In genomic region chr5:76176841-76177240, GRCm38 (mm10) we compare ENCODE assay signal across 23 mouse cellular contexts. TPM values are rescaled to one million over a fixed set of nuclear protein-coding genes. Genes with fewer than 3 reads are reported as not detected.
DNase-seq lines count a peak whose midpoint lies in the region; ATAC-seq and TF ChIP-seq lines count a peak whose summit lies in the region.
"Had no signal": no experiment of that assay in that cellular context is flagged by ENCODE, and none has a peak within 500 bp of the region (broad histone marks: within the 10 kb centered on the region; RNA-seq: fewer than 3 reads in every experiment).

No protein-coding gene starts in this region.

- H3K36me3 ChIP-seq in forebrain, embryonic 10.5 days (replicated peaks): no peaks in the 10 kb centered on the region
- no peaks in the 10 kb centered on the region for H3K36me3 ChIP-seq in forebrain, embryonic 13.5 days (ENCODE audit: poor library complexity, severe bottlenecking)
- no peaks in the 10 kb centered on the region for H3K36me3 ChIP-seq in heart, embryonic 15.5 days
- H3K36me3 ChIP-seq in lung, embryonic 14.5 days (ENCODE audit: insufficient read depth): no peaks in the 10 kb centered on the region
- no peaks in the 10 kb centered on the region for H3K36me3 ChIP-seq in embryonic facial prominence, embryonic 12.5 days
- H3K36me3 ChIP-seq: midbrain, embryonic 12.5 days; stomach, embryonic 15.5 days had no signal

- no peaks in the 10 kb centered on the region for H3K27me3 ChIP-seq in forebrain, embryonic 10.5 days (ENCODE audit: poor library complexity, severe bottlenecking)
- H3K27me3 ChIP-seq in forebrain, embryonic 13.5 days: no peaks in the 10 kb centered on the region
- H3K27me3 ChIP-seq in heart, embryonic 15.5 days: no peaks in the 10 kb centered on the region
- no peaks in the 10 kb centered on the region for H3K27me3 ChIP-seq in lung, embryonic 14.5 days (ENCODE audit: insufficient read depth, low read length)
- H3K27me3 ChIP-seq in embryonic facial prominence, embryonic 12.5 days: no peaks in the 10 kb centered on the region
- H3K27me3 ChIP-seq: midbrain, embryonic 12.5 days; stomach, embryonic 15.5 days had no signal

- no peak overlapping the region for H3K4me3 ChIP-seq in forebrain, embryonic 10.5 days
- H3K4me3 ChIP-seq in forebrain, embryonic 13.5 days: no peak overlapping the region
- no peak overlapping the region for H3K4me3 ChIP-seq in heart, embryonic 15.5 days
- no peak overlapping the region for H3K4me3 ChIP-seq in lung, embryonic 14.5 days (ENCODE audit: low read depth, low read length)
- H3K4me3 ChIP-seq in embryonic facial prominence, embryonic 12.5 days: no peak overlapping the region
- H3K4me3 ChIP-seq: midbrain, embryonic 12.5 days; stomach, embryonic 15.5 days had no signal

- no peak for DNase-seq in forebrain, embryonic 10.5 days (ENCODE audit: extremely low spot score, low spot score)
- DNase-seq in heart, adult 9 months (ENCODE audit: low spot score in 2 of 2): no peak
- peak; percentile 48 for DNase-seq in lung, embryonic 14.5 days
- no peak for DNase-seq in lung, postnatal 25 days (ENCODE audit: low spot score)
- DNase-seq in cerebellum, adult 11 months: no peak
- DNase-seq: adrenal gland, postnatal 10 days; cerebellum, postnatal 10 days; gastrocnemius, postnatal 10 days; kidney, adult 2 months; left cerebral cortex, postnatal 4 days; retina, postnatal 1 day had no signal

- H3K9me3 ChIP-seq in forebrain, embryonic 10.5 days: no peaks in the 10 kb centered on the region
- no peaks in the 10 kb centered on the region for H3K9me3 ChIP-seq in forebrain, embryonic 13.5 days (replicated peaks)
- H3K9me3 ChIP-seq in heart, embryonic 15.5 days (replicated peaks): no peaks in the 10 kb centered on the region
- no peaks in the 10 kb centered on the region for H3K9me3 ChIP-seq in lung, embryonic 14.5 days (ENCODE audit: low read depth, low read length)
- H3K9me3 ChIP-seq in embryonic facial prominence, embryonic 12.5 days: no peaks in the 10 kb centered on the region
- H3K9me3 ChIP-seq: midbrain, embryonic 12.5 days; stomach, embryonic 15.5 days had no signal

- no peak overlapping the region for H3K9ac ChIP-seq in forebrain, embryonic 13.5 days
- H3K9ac ChIP-seq in heart, embryonic 15.5 days: no peak overlapping the region
- no peak overlapping the region for H3K9ac ChIP-seq in lung, embryonic 14.5 days
- no peak overlapping the region for H3K9ac ChIP-seq in embryonic facial prominence, embryonic 12.5 days
- H3K9ac ChIP-seq: midbrain, embryonic 12.5 days; stomach, embryonic 15.5 days had no signal

- peaks cover 10% of the 10 kb centered on the region; the same call in 1 of the 2 replicates for H3K4me1 ChIP-seq in forebrain, embryonic 10.5 days
- H3K4me1 ChIP-seq in forebrain, embryonic 13.5 days: no peaks in the 10 kb centered on the region
- H3K4me1 ChIP-seq in heart, embryonic 15.5 days (replicated peaks): peaks cover 8% of the 10 kb centered on the region
- H3K4me1 ChIP-seq in lung, embryonic 14.5 days (ENCODE audit: insufficient read depth): no peaks in the 10 kb centered on the region
- peaks cover 9% of the 10 kb centered on the region for H3K4me1 ChIP-seq in embryonic facial prominence, embryonic 12.5 days
- H3K4me1 ChIP-seq: midbrain, embryonic 12.5 days had no signal

- 81% methylated on average over 11 of the region's 11 CpGs for WGBS in forebrain, embryonic 10.5 days
- WGBS in forebrain, embryonic 13.5 days: 84% methylated on average over 11 of the region's 11 CpGs
- WGBS in heart, embryonic 15.5 days: 53% methylated on average over 11 of the region's 11 CpGs
- WGBS in lung, embryonic 14.5 days: 50% methylated on average over 11 of the region's 11 CpGs
- 55% methylated on average over 11 of the region's 11 CpGs for WGBS in embryonic facial prominence, embryonic 12.5 days

- H3K27ac ChIP-seq in forebrain, embryonic 10.5 days: 0 out of 2 replicates have a peak overlapping the region, but pooled peaks have one; percentile 25
- H3K27ac ChIP-seq in forebrain, embryonic 13.5 days: no peak overlapping the region
- peak overlapping the region; percentile 16 for H3K27ac ChIP-seq in heart, embryonic 15.5 days
- H3K27ac ChIP-seq in lung, embryonic 14.5 days (ENCODE audit: low read depth): peak overlapping the region; percentile 54
- H3K27ac ChIP-seq in embryonic facial prominence, embryonic 12.5 days: peak overlapping the region; percentile 24; the same call in 1 of the 2 replicates
- H3K27ac ChIP-seq: macrophage; midbrain, embryonic 12.5 days; stomach, embryonic 15.5 days had no signal

- ATAC-seq in forebrain, embryonic 13.5 days: no peak
- no peak for ATAC-seq in heart, embryonic 15.5 days (replicated peaks; ENCODE audit: insufficient number of reproducible peaks, insufficient read depth, low FRiP score, low read depth)
- ATAC-seq in lung, embryonic 14.5 days (ENCODE audit: insufficient read depth): peak; percentile 49; the same call in 1 of the 2 replicates
- no peak for ATAC-seq in embryonic facial prominence, embryonic 12.5 days (ENCODE audit: insufficient number of reproducible peaks, insufficient read depth, low FRiP score, low TSS enrichment)
- ATAC-seq: activated CD4-positive, CD25-positive, alpha-beta regulatory T cell, adult 4 months; CD4-positive, CD25-positive, alpha-beta regulatory T cell, adult 4 months; forebrain, embryonic 14.5 days; hindbrain, embryonic 16.5 days; Patski had no signal

- no peak overlapping the region for H3K4me2 ChIP-seq in forebrain, embryonic 13.5 days
- 0 out of 2 replicates have a peak overlapping the region, but pooled peaks have one; percentile 21 for H3K4me2 ChIP-seq in heart, embryonic 15.5 days
- H3K4me2 ChIP-seq in lung, embryonic 14.5 days: peak overlapping the region; percentile 1; the same call in 1 of the 2 replicates
- no peak overlapping the region for H3K4me2 ChIP-seq in embryonic facial prominence, embryonic 12.5 days (replicated peaks)
- H3K4me2 ChIP-seq: liver, embryonic 11.5 days; midbrain, embryonic 12.5 days; stomach, embryonic 15.5 days had no signal

- TF ChIP-seq CTCF in lung, embryonic 14.5 days (IDR thresholded peaks at IDR 0.05; ENCODE audit: low read depth): no peak

RNA-seq across cellular contexts. Expression of gene Tmem165, which starts 6.8 kb away (rescaled TPM):
- polyA plus RNA-seq in forebrain, embryonic 10.5 days (2016; fragmentation: Nextera tagmentation; extraction: Ambion mirVana): 65.7 and 79.4 TPM in 2 replicates
- 54.2 and 55.5 TPM in 2 replicates for polyA plus RNA-seq in forebrain, embryonic 13.5 days (2015; fragmentation: Nextera tagmentation; extraction: Ambion mirVana)
- polyA plus RNA-seq in heart, embryonic 15.5 days (2015; fragmentation: Nextera tagmentation; extraction: Ambion mirVana): 62.7 and 72.2 TPM in 2 replicates
- 133 and 137 TPM in 2 replicates for polyA plus RNA-seq in lung, embryonic 14.5 days (2014; fragmentation: Nextera tagmentation; extraction: Ambion mirVana)
- 142 and 148 TPM in 2 replicates for polyA plus RNA-seq in embryonic facial prominence, embryonic 12.5 days (2016; fragmentation: Nextera tagmentation; extraction: Ambion mirVana)

RNA-seq across cellular contexts. Expression of gene Srd5a3, which starts 36.8 kb away (rescaled TPM):
- polyA plus RNA-seq in forebrain, embryonic 10.5 days (2016; fragmentation: Nextera tagmentation; extraction: Ambion mirVana): 22.8 and 22.9 TPM in 2 replicates
- 15.4 and 16.5 TPM in 2 replicates for polyA plus RNA-seq in forebrain, embryonic 13.5 days (2015; fragmentation: Nextera tagmentation; extraction: Ambion mirVana)
- 25.8 and 32.3 TPM in 2 replicates for polyA plus RNA-seq in heart, embryonic 15.5 days (2015; fragmentation: Nextera tagmentation; extraction: Ambion mirVana)
- polyA plus RNA-seq in lung, embryonic 14.5 days (2014; fragmentation: Nextera tagmentation; extraction: Ambion mirVana): 35.7 and 37.6 TPM in 2 replicates
- 29.8 and 30.9 TPM in 2 replicates for polyA plus RNA-seq in embryonic facial prominence, embryonic 12.5 days (2016; fragmentation: Nextera tagmentation; extraction: Ambion mirVana)

Comparison
In these comparisons a context has a peak if more than half of its experiments do, and no peak if none do; other contexts are left out.
1. H3K4me2 ChIP-seq: peak in heart, embryonic 15.5 days (single experiment) and lung, embryonic 14.5 days (single experiment); none in forebrain, embryonic 13.5 days (single experiment) and embryonic facial prominence, embryonic 12.5 days (single experiment).